Comparison of ENCODE assay signal across 8 mouse cellular contexts in genomic region chr7:36696406-36697117, GRCm38 (mm10). TPM values are rescaled to one million over a fixed set of nuclear protein-coding genes. Genes with fewer than 3 reads are reported as not detected.
A peak's percentile ranks its signal among the peaks of the same experiment; 100 is the strongest.
DNase-seq lines count a peak whose midpoint lies in the region; ATAC-seq lines count a peak whose summit lies in the region.

No protein-coding gene starts in this region.

- 0% methylated on average over 59 of the region's 62 CpGs for WGBS in forebrain, embryonic 13.5 days

- H3K9me3 ChIP-seq in forebrain, embryonic 13.5 days (replicated peaks), result no peaks in the 10 kb centered on the region

- peak overlapping the region; percentile 96 for H3K4me2 ChIP-seq in forebrain, embryonic 13.5 days

- peak; percentile 18 for DNase-seq in adipocyte (ENCODE audit: low spot score)
- DNase-seq in heart, postnatal 25 days (ENCODE audit: low spot score), result peak; percentile 48
- peak; percentile 52 to 74 for DNase-seq in layer of hippocampus, postnatal 10 days (ENCODE audit: low spot score in 2 of 2)
- peak; percentile 52 for DNase-seq in lung, postnatal 36 days
- peak; percentile 68 for DNase-seq in right cerebral cortex, postnatal 14 days
- DNase-seq in spleen, adult 18-20 months, result no peak

- H3K4me3 ChIP-seq in forebrain, embryonic 13.5 days, result peak overlapping the region; percentile 81

- peak overlapping the region; percentile 76 for H3K9ac ChIP-seq in forebrain, embryonic 13.5 days

- peaks cover 50% of the 10 kb centered on the region for H3K27me3 ChIP-seq in forebrain, embryonic 13.5 days

- H3K36me3 ChIP-seq in forebrain, embryonic 13.5 days (ENCODE audit: poor library complexity, severe bottlenecking), result no peaks in the 10 kb centered on the region

- intact Hi-C loops in heart, postnatal 25 days (cut with DNase I), result loop anchor here (10.0 kb wide), 1 partner anchor 648 kb away; no protein-coding TSS in a partner anchor

- H3K4me1 ChIP-seq in forebrain, embryonic 13.5 days, result peaks cover 48% of the 10 kb centered on the region

- ATAC-seq in cerebellum, adult (ENCODE audit: insufficient number of reproducible peaks, low FRiP score, low TSS enrichment), result peak; percentile 24; the same call in 1 of the 2 replicates
- peak; percentile 44 for ATAC-seq in forebrain, embryonic 13.5 days

- H3K27ac ChIP-seq in forebrain, embryonic 13.5 days, result peak overlapping the region; percentile 84

RNA-seq across cellular contexts. Expression of gene Tshz3, which starts 1.4 kb away (rescaled TPM):
- polyA plus RNA-seq in forebrain, embryonic 13.5 days (2015; fragmentation: Nextera tagmentation; extraction: Ambion mirVana), result 11.3 TPM in 2 replicates
- total RNA-seq in heart, postnatal 25 days (2021), result 1 to 10 TPM; 3.8 to 4.8 TPM
- 10 to 100 TPM; 20.0 to 25.9 TPM for total RNA-seq in layer of hippocampus, postnatal 10 days (2021)

Comparison
In these comparisons a context has a peak if more than half of its experiments do, and no peak if none do; other contexts are left out.
1. DNase-seq: peak in adipocyte (single experiment), heart, postnatal 25 days (single experiment), layer of hippocampus, postnatal 10 days (2 of 2), lung, postnatal 36 days (single experiment) and right cerebral cortex, postnatal 14 days (single experiment); none in spleen, adult 18-20 months (0 of 2).